Mouse (Mus musculus) adrenal gland, postnatal 14 days (tissue): ENCODE measurements around the gene Atrnl1. TPM values are rescaled to one million over a fixed set of nuclear protein-coding genes. Genes with fewer than 3 reads are reported as not detected.

ENCODE experiments used
- DNase-seq: peaks from one replicate; pipeline ENCODE4 v3.0.0; 2021; ENCODE audit warnings: mixed read lengths
- microRNA-seq, 2 experiments: library from miRNA; unstranded; fragments of <30 nt; microRNA quantifications; one replicate each; pipeline ENCODE4 v1.2.0; 2021
- total RNA-seq: library from RNA; stranded (reverse); gene quantifications from 2 replicates; pipeline ENCODE4 v1.2.3, GENCODE M21; 2021

Atrnl1 gene
- total RNA-seq, 1 experiment from 2014 or later, result 29.0 TPM

DNA sequence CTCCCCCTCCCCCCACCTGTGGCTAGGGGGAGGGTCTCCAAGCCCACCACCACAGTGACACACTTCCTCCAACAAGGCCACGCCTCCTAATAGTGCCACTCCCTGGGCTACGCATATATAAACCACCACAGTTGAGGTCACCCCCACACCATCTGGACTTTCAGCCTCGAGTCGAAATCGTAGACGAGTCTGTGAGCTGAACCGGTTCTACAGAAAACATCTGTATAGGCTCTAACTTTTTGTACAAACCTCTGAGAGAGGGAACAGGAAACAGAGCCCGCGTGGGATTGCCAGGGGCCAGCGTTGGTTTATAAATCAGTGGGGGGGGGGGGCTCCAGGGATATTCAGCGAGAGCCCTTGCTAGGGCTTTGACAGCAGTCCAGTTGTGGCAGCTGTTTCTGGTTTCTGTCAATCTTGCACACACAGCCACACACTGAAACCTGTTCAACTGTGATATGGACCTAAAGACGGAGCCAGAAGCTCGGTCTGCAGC is 508.9 kb downstream of the Atrnl1 start:
- DNase-seq, result no peak

DNA sequence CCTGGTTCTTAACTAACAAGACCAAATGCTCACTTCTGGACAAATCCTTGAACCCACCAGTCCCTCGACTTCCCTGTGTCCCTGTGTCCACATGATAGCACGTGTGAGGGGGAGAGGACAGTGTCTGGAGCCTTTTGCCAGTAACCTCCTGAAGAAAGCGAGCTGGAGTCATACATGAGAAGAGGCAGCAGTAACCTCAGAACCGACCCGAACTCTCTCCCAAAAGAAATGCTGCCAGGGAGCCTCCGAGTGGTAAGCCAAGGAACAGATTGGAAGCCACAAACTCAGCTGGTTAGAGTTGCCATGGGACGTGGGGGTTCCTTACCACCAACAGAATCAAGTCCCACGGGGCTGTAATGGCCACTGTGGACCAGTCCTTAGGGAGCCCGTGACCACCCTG is 509.8 kb downstream of the Atrnl1 start:
- no peak for DNase-seq

DNA sequence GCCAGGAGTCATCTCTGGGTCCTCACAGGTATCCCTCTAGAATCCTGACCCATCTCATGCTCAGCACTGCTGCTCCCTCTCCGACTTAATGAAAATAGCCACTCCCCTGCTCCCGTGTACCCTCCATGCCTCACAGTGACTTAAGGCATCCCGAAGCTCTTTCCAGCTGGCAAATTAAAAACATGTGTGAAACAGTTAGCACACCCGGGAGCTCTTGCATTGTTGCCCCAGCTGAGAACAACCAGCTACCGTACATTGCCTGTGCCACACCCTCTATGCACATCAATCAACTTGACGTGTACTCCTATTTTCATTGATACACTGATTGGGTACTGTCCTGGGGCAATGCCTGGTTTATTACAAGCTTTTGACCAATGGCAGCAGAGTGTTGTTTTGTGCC is 510.8 kb downstream of the Atrnl1 start:
- no peak for DNase-seq

DNA sequence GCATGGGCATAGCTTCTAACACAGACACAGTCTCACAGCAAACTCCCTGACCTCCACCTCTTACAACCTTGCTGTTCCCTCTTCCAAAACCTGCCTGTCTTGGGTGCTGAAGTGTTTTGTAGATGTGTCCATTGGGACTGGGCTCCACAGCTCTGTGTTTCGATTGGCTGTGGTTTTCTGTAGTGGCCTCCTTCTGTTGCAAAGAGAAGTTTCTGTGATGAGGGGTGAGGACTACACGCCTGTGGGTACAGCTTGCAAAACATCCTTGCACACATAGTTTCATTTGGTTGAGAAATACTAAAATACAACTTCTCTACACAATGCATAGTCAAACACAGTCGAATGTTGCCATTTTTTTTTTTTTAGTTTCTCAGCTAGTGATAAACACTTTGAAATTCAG is 512.8 kb downstream of the Atrnl1 start:
- DNase-seq, result no peak

DNA sequence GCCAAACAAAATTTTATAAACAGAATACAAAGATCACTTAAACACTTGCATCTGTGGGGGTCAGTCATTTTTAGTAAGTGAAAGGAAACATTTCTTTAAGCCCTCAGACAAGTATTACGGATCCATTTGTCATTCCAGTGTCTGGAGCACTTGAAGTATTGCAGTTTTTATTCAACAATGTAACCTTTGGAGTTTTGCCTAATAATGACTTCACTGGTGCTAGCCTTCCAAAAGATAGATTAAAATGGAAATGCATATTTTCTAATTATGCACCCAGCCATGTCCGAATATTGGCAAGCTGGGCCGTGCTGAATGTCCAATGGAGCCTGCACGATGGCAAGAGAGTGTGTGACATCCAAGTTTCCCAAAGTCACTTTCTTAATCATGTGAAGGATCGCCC is 513.7 kb downstream of the Atrnl1 start:
- DNase-seq, result no peak

GRCm38 (mm10) chr19:58125010-58125409 is 514.2 kb downstream of the Atrnl1 start:
- no peak for DNase-seq

GRCm38 (mm10) chr19:58131896-58132295 is 521.1 kb downstream of the Atrnl1 start:
- no peak for DNase-seq

DNA sequence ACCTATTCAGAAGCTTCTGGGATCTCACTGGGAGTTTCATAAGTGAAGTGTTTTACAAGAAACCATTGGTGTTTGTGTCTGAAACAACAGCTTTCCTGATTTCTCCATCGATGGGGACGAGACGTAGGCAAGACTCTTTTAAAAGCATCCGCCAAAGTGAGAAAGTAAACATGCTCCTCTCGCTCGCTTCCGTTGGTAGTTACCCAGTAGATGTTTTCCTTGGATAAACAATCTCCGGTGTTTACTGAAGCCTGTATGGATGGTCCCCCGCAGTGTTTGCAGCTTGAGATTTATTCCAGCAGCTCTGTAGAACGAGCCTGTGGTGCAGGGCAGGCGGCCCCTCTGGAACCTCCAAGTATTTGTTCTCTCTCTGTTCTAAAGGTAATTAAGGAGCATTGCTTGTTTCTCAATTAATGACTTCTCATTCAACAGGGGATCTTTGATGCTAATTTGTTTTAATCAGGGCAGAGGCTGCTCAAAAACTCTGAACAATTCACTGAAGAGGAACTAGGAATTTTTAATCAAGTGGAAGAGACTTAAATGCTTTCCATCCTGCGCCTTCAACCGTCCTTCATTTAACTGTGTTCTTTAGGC is 529.5 kb downstream of the Atrnl1 start:
- no peak for DNase-seq

- DNase-seq, result no peak
Observed at GRCm38 (mm10) chr19:58143853-58144454, 533.1 kb downstream of the Atrnl1 start.

GRCm38 (mm10) chr19:58145521-58145920 is 534.7 kb downstream of the Atrnl1 start:
- peak; percentile 20 for DNase-seq

GRCm38 (mm10) chr19:58151257-58151656 is 540.4 kb downstream of the Atrnl1 start:
- DNase-seq, result no peak

GRCm38 (mm10) chr19:58161569-58161968 is 550.7 kb downstream of the Atrnl1 start:
- no peak for DNase-seq

GRCm38 (mm10) chr19:58164896-58165634 is 554.2 kb downstream of the Atrnl1 start:
- DNase-seq, result no peak

GRCm38 (mm10) chr19:58165635-58166015 is 554.8 kb downstream of the Atrnl1 start:
- DNase-seq, result no peak

GRCm38 (mm10) chr19:58166147-58166546 is 555.3 kb downstream of the Atrnl1 start:
- no peak for DNase-seq

DNA sequence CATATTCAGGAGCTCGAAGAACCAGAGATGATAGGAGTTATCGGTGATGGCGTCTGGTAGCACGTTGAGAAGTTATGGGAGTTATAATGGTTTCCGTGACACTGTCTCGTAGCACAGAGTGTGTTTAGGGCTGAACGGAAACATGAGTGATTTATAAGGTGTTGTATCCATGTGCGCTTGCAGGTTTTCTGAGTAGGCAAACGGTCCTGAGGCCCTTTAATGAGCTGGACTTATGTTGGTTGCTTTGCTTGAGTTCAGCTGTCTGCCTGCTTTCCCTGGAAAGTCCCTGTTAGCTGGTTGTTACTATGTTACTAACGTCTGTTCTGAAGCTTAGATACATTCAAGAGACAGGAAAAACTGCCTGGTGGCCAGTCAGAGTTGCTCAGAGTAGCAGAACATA is 567.6 kb downstream of the Atrnl1 start:
- no peak for DNase-seq

GRCm38 (mm10) chr19:58180773-58181172 is 569.9 kb downstream of the Atrnl1 start:
- DNase-seq, result no peak

Small RNA genes within 50 kb of the gene (microRNA-seq; reads per million reads assigned to microRNA genes)
- 0 to 0.38 reads per million in 2 experiments for gene Mir5623

Other genes with a start within 250 kb of the Atrnl1 start
- 15.8 and 24.4 TPM in 2 replicates for gene Trub1, start 158.1 kb upstream of the Atrnl1 start, total RNA-seq